Mouse (Mus musculus) lung, embryonic 14.5 days (tissue): Measurements from ENCODE around the gene Bid. TPM values are rescaled to one million over a fixed set of nuclear protein-coding genes. Genes with fewer than 3 reads are reported as not detected.
A peak's percentile ranks its signal among the peaks of the same experiment; 100 is the strongest.
"Not testable (repeated sequence)": the region's sequence is repeated elsewhere in the genome, so short reads cannot be mapped to it uniquely, and the experiment has no call there.

ENCODE experiments used
- ATAC-seq: fragments of 200-750 bp; cut with Nextera tagmentation; 2 replicates; pipeline ENCODE4 v1.8.0; 2017; ENCODE audit warnings: mild to moderate bottlenecking, moderate TSS enrichment, moderate library complexity; ENCODE audit not compliant: insufficient read depth
- DNase-seq: peaks from one replicate; pipeline ENCODE4 v3.0.0-alpha.2; 2015
- H3K27ac ChIP-seq: fragments of 300-500 bp; sonication (generic); 2 replicates; pipeline ENCODE4 v1.5.1; 2014; ENCODE audit warnings: low read depth, mild to moderate bottlenecking, moderate library complexity
- H3K27me3 ChIP-seq: fragments of 300-500 bp; sonication (generic); 2 replicates; pipeline ENCODE4 v1.6.1; 2014; ENCODE audit warnings: low read length, control low read depth; ENCODE audit not compliant: insufficient read depth
- H3K36me3 ChIP-seq: fragments of 300-500 bp; sonication (generic); 2 replicates; pipeline ENCODE4 v1.6.1; 2014; ENCODE audit warnings: control low read depth; ENCODE audit not compliant: insufficient read depth
- H3K4me1 ChIP-seq: fragments of 300-500 bp; sonication (generic); 2 replicates; pipeline ENCODE4 v1.6.1; 2014; ENCODE audit warnings: antibody characterized with exemption, control low read depth; ENCODE audit not compliant: insufficient read depth
- H3K4me2 ChIP-seq: fragments of 300-500 bp; sonication (generic); 2 replicates; pipeline ENCODE4 v1.6.1; 2014; ENCODE audit warnings: mild to moderate bottlenecking
- H3K4me3 ChIP-seq: fragments of 300-500 bp; sonication (generic); 2 replicates; pipeline ENCODE4 v1.5.1; 2014; ENCODE audit warnings: low read depth, low read length
- H3K9ac ChIP-seq: fragments of 300-500 bp; sonication (generic); 2 replicates; pipeline ENCODE4 v1.6.1; 2014
- H3K9me3 ChIP-seq: fragments of 300-500 bp; sonication (generic); 2 replicates; pipeline ENCODE4 v1.6.1; 2016; ENCODE audit warnings: low read depth, low read length, control low read depth
- CTCF ChIP-seq: IDR thresholded peaks from 2 replicates; pipeline ENCODE4 v1.5.1; 2016; ENCODE audit warnings: antibody characterized with exemption, low read depth
- WGBS: fragments of 180-500 bp; shearing (Covaris S2); extraction: QIAGEN DNeasy Blood & Tissue Kit; methylation state at CpG from one replicate; pipeline ENCODE4 v1.1.7; 2014; 5-methylcytosine and 5-hydroxymethylcytosine counted together
- polyA plus RNA-seq: library from polyadenylated mRNA; unstranded; fragments of >200 nt; fragmentation: Nextera tagmentation; extraction: Ambion mirVana; gene quantifications from 2 replicates; pipeline ENCODE4 v1.2.1, GENCODE M21; 2014

The Bid gene
- polyA plus RNA-seq, 1 experiment from 2014 or later = 18.1 TPM

DNA sequence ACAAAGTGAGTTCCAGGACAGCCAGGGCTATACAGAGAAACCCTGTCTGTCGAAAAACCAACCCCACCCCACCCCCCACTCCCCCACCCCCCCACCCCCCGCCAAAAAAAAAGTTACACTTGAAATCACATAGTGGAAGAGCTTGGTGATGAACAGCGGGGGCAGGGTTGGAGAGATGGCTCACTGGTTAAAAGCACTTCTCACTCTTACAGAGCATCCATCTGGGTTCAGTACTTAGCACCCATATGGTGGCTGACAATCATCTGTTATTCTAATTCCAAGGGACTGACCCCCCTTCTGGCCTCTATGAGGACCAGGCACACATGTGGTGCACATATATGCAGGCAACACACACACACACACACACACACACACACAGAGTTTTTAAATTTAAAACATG, 1.3 kb upstream of the Bid start:
- Histone ChIP-seq H3K36me3 (no peaks in the 10 kb centered on the region), H3K27me3 (peaks cover 5% of the 10 kb centered on the region; the same call in 1 of the 2 replicates), H3K9me3 (no peaks in the 10 kb centered on the region), H3K4me2 (no peak overlapping the region), H3K4me1 (0 out of 2 replicates have a peak, but pooled peaks cover 2% of the 10 kb centered on the region), H3K4me3 (no peak overlapping the region), H3K9ac (no peak overlapping the region), H3K27ac (no peak overlapping the region)
- TF ChIP-seq CTCF = no peak
- no peak for ATAC-seq
- 66% methylated on average over 3 of the region's 3 CpGs for WGBS
- DNase-seq = no peak

DNA sequence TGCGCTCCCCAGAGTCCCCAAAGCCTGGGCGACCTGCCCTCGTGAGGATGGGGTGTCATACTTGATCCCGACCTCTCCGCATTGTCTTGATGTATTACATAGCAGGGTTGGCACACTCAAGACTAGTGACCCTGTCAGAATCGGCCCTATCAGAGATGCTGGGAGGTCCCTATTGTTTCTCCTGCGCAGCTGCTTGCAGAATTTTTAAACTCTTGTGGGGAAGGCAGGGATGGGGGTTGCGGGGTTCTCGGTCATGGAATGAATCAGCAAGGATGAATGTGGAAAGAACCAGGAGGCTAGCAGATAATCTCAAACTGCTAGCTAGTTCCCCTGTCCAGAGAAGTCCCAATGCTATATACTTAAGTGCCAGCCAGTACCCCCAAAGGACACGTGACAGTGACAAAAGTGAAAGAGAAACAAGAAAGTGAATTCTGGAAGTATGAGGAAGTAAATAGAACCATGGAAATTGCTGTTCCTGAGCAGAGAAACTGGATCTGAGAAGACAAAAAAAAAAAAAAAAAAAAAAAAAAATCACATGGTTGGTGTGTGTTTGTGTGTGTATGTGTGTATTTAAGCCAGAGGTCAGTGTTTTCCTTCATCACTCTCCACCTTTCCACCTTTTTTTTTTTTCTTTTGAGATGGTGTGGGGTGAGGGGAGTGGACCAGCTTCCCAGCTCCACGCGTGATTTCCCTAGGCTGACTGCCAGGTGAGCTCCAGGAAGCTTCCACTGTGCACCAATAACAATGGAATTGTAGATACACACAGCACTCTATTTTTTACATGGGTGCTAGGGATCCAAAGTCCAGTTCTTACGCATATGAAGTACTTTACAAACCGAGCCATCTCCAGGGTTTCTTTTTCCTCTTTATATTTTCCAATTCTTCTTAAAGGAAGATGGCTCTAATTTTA, 574 bp upstream of the Bid start:
- DNase-seq, H3K36me3 ChIP-seq, H3K27me3 ChIP-seq, H3K27ac ChIP-seq, H3K4me1 ChIP-seq, H3K9me3 ChIP-seq: not testable (repeated sequence)
- peak; percentile 19 for ATAC-seq
- Histone ChIP-seq H3K4me3 (peak overlapping the region; percentile 60), H3K4me2 (peak overlapping the region; percentile 99), H3K9ac (peak overlapping the region; percentile 55; the same call in 1 of the 2 replicates)
- WGBS = 34% methylated on average over 8 of the region's 14 CpGs

DNA sequence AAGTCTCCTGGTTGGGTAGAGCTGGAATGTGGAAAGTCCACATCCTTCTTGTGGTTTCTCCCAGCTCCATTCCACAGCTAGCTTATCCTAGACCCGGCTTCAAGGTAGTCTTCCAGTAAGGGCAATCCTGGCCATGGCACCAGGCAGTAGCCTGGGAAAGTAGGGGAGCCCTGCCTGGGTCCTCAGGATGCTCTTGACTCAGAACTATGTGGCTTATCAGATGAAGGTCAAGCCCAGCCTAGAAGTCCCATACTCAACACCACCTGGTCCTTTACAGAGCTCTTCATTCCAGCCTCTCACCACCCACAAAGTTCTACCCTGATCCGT, 1.0 kb downstream of the Bid start:
- no peak overlapping the region for H3K27ac ChIP-seq
- H3K4me1 ChIP-seq = 0 out of 2 replicates have a peak, but pooled peaks cover 7% of the 10 kb centered on the region
- peak overlapping the region; percentile 60 for H3K4me3 ChIP-seq
- H3K9me3 ChIP-seq = no peaks in the 10 kb centered on the region
- peaks cover 5% of the 10 kb centered on the region; the same call in 1 of the 2 replicates for H3K27me3 ChIP-seq
- peak overlapping the region; percentile 99 for H3K4me2 ChIP-seq
- H3K36me3 ChIP-seq = no peaks in the 10 kb centered on the region
- no peak for TF ChIP-seq CTCF
- ATAC-seq (peak; percentile 26), DNase-seq (peak; percentile 19)
- 32% methylated on average over 2 of the region's 2 CpGs for WGBS
- no peak overlapping the region; the same call in 1 of the 2 replicates for H3K9ac ChIP-seq

DNA sequence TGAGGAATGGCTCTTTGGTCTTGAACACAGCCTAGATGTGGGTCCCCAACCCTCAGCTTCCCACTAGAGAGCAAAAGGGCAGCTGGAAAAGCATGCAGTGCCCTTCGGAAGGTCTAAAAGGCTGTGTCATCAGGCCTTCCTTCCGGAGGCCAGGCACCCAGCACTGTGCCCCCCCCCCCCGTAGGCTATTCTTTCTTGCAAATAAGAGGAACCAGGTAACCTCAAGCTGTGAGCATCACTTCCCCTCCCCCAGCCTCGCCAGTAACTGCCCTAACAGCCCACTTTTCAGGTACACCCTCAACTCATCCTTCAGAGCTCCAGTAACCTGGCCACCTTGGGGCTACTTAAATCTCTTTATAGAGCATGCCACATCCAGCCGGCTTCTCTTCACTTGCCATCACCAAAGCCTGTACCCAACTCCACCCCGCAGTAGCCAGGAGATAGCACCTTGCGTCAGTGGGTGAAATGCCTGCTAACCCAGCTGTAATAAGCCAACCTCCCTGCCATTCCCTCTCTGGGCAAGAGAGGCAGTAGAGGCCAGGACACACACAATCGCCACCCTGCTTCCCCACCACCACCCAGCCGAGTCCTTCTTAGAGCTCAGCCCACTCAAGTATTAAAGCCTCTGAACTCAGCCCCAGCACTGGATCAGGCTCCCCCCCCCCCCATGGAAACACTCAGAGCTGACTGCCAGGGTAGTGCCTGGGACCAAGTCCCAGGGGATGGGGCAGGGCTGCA, 1.6 kb downstream of the Bid start:
- H3K36me3 ChIP-seq = no peaks in the 10 kb centered on the region
- TF ChIP-seq CTCF = peak; percentile 59
- H3K4me3 ChIP-seq = no peak overlapping the region
- H3K4me2 ChIP-seq = peak overlapping the region; percentile 99
- H3K4me1 ChIP-seq = 0 out of 2 replicates have a peak, but pooled peaks cover 7% of the 10 kb centered on the region
- peaks cover 5% of the 10 kb centered on the region; the same call in 1 of the 2 replicates for H3K27me3 ChIP-seq
- no peak overlapping the region for H3K27ac ChIP-seq
- DNase-seq (peak; percentile 38), ATAC-seq (no peak; the same call in 1 of the 2 replicates)
- no peak overlapping the region for H3K9ac ChIP-seq
- H3K9me3 ChIP-seq = no peaks in the 10 kb centered on the region
- 46% methylated on average over 9 of the region's 9 CpGs for WGBS

DNA sequence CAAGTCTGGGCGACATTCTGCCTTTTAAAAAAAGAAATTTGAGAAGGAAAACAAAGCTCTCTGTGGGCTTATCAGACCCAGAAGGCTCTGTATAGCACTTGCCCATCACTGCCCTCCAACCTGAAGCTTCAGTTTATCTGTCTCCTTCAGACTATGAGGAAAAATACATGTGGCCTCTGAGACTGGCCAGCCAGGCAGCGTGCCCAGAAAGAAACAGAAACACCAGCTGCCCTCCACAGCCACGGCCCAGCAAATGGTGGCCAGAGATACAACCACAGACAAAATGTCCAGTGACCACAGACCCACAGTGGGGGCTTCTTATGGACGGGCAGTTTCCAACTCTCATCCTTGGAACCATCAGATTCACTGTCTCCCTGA, 2.1 kb downstream of the Bid start:
- Histone ChIP-seq H3K4me2 (no peak overlapping the region), H3K4me1 (0 out of 2 replicates have a peak, but pooled peaks cover 7% of the 10 kb centered on the region), H3K9me3 (no peaks in the 10 kb centered on the region), H3K36me3 (no peaks in the 10 kb centered on the region), H3K9ac (no peak overlapping the region), H3K27ac (no peak overlapping the region), H3K4me3 (no peak overlapping the region), H3K27me3 (peaks cover 5% of the 10 kb centered on the region; the same call in 1 of the 2 replicates)
- no peak for DNase-seq
- TF ChIP-seq CTCF = no peak
- 76% methylated on average over 4 of the region's 4 CpGs for WGBS
- ATAC-seq = no peak

DNA sequence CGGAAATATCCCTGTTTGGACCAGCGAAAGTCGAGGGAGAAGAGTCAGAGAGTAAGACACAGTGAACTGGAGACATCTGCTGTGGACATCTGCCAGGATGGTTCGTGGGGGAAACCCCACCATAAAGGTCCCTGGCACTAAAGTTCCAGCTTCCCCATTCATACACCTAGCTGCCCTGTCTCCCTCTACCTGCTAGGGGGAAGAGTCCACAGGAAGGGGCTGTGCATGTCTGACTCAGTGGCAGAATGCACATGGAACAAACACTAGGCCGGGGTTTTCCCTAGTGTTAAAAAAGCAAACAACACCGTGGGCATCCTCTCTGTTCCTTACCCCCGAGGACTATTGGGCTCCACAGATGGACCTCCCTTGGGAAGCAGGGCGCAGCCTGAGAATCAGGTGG, 2.9 kb downstream of the Bid start:
- DNase-seq (no peak), ATAC-seq (no peak)
- Histone ChIP-seq H3K27me3 (peaks cover 5% of the 10 kb centered on the region; the same call in 1 of the 2 replicates), H3K4me3 (no peak overlapping the region), H3K27ac (no peak overlapping the region), H3K9me3 (no peaks in the 10 kb centered on the region), H3K36me3 (no peaks in the 10 kb centered on the region), H3K4me1 (0 out of 2 replicates have a peak, but pooled peaks cover 7% of the 10 kb centered on the region), H3K4me2 (no peak overlapping the region), H3K9ac (no peak overlapping the region)
- 78% methylated on average over 8 of the region's 8 CpGs for WGBS
- no peak for TF ChIP-seq CTCF

DNA sequence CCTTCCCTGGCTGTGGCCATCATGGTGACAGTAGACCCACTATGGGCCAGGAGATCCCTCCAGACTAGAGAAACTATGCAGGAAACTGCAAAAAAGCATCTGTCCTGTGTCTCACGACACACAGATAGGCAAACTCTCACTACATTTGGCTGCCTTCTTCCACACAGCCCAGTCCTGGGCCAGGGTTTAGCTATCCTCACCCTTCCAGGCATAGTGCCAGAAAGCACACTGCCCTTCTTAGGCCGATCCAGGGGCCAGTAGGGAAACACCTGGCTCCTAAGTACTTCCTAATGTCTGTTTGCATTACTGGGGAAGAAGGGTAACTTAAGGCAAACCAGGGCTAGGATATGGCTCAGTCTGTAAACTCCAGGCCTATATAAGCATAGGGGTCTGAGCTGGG, 3.7 kb downstream of the Bid start:
- peak; percentile 65 for DNase-seq
- Histone ChIP-seq H3K36me3 (no peaks in the 10 kb centered on the region), H3K4me2 (no peak overlapping the region), H3K4me1 (0 out of 2 replicates have a peak, but pooled peaks cover 7% of the 10 kb centered on the region), H3K9me3 (no peaks in the 10 kb centered on the region), H3K27me3 (peaks cover 5% of the 10 kb centered on the region; the same call in 1 of the 2 replicates), H3K9ac (no peak overlapping the region), H3K27ac (no peak overlapping the region), H3K4me3 (no peak overlapping the region)
- ATAC-seq = no peak
- no peak for TF ChIP-seq CTCF
- 21% methylated on average over 2 of the region's 2 CpGs for WGBS
